Mouse (Mus musculus): ENCODE measurements around the gene Gm8909. TPM values are rescaled to one million over a fixed set of nuclear protein-coding genes. Genes with fewer than 3 reads are reported as not detected.
"Not testable (repeated sequence)": the region's sequence is repeated elsewhere in the genome, so short reads cannot be mapped to it uniquely, and the experiment has no call there.

Gene Gm8909
- polyA plus RNA-seq, 1 experiment from 2014 or later = not detected

DNA sequence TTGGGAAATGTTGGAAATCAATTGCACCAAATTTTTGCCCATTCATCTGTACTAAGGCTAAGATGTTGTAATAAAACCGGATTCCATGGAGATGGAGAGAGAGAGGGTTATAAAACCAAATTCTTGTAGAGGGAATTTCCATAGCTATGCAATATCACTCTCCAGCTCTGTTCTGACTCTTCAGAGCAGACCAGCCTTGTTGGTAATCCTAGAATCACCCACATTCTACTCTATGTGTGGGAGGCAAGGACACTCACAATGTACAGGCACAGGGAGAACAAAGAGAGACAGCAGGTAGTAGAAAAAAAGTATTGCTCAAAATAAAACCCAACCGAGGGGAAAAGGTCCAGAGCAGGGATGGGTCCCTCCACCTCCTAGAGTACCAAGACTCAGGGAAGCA is 7.8 kb upstream of the Gm8909 start:
- H3K9ac ChIP-seq (ENCODE audit: low read length); DNase-seq (ENCODE audit: low spot score); H3K9me3 ChIP-seq (ENCODE audit: control insufficient read depth, low read length); H3K27ac ChIP-seq (replicated peaks; ENCODE audit: low read depth, low read length); H3K27me3 ChIP-seq (ENCODE audit: control insufficient read depth, insufficient read depth, low read length); H3K4me1 ChIP-seq (ENCODE audit: control insufficient read depth, insufficient read depth, low read length); H3K4me3 ChIP-seq (ENCODE audit: low read depth, low read length); ATAC-seq (ENCODE audit: insufficient number of reproducible peaks, low FRiP score, low TSS enrichment, low read depth); H3K4me2 ChIP-seq (ENCODE audit: low read depth, severe bottlenecking); H3K36me3 ChIP-seq (ENCODE audit: control insufficient read depth, insufficient read depth, low read length): not testable (repeated sequence)
- no CpG with 5 or more reads among the region's 2 CpGs for WGBS

DNA sequence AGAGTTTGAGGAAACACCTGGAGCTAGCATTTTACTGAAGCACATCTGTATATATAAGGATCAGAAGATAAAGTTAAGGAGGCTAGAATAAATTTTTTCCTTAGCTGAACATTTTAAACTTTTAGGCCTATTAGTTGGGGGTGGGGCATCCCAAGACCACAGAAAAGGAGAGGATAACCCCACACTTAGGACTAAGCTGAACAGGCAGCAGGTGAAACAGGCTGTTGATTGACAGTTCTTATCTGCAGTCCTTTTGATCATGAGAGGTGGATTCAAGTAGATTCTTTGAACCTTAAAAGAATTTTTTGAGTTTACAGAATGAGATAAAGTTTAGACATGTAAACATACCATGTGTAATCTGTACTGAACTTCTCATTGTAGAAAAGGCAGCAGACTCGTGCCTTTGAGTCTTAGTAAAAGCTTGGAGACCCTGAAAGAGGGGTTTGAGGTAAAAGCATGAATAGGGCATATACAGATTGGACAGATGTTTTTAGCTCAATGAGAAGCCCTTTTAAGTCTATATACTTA is 2.0 kb upstream of the Gm8909 start:
- 58% methylated on average over 1 of the region's 1 CpGs for WGBS
- Histone ChIP-seq H3K4me3 (ENCODE audit: low read depth, low read length) (no peak overlapping the region), H3K9me3 (ENCODE audit: control insufficient read depth, low read length) (no peaks in the 10 kb centered on the region), H3K27me3 (ENCODE audit: control insufficient read depth, insufficient read depth, low read length) (peaks cover 35% of the 10 kb centered on the region), H3K36me3 (ENCODE audit: control insufficient read depth, insufficient read depth, low read length) (no peaks in the 10 kb centered on the region), H3K9ac (ENCODE audit: low read length) (no peak overlapping the region), H3K27ac (replicated peaks; ENCODE audit: low read depth, low read length) (no peak overlapping the region), H3K4me1 (ENCODE audit: control insufficient read depth, insufficient read depth, low read length) (no peaks in the 10 kb centered on the region), H3K4me2 (ENCODE audit: low read depth, severe bottlenecking) (no peak overlapping the region)
- ATAC-seq (ENCODE audit: insufficient number of reproducible peaks, low FRiP score, low TSS enrichment, low read depth) (no peak), DNase-seq (ENCODE audit: low spot score) (no peak)

DNA sequence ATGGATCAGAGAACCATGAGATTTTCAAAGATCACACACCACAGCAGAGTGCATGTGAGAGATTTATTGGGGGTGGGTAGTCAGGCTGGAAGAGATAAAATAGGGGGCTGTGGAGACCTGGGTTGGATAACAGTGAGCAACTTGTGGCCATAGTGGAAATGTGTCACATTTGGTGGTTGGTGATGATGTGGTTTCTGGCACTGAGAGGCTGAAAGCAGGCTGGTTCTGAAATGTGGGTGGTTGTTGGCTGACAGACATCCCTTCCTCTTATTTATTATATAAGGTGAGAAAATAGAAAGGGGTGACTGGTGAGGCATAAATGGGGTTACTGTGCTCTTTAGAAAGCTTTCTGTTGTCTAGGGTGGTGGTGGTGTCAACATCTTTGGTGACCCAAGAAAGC is 1.4 kb upstream of the Gm8909 start:
- ATAC-seq (ENCODE audit: insufficient number of reproducible peaks, low FRiP score, low TSS enrichment, low read depth) = no peak
- Histone ChIP-seq H3K4me3 (ENCODE audit: low read depth, low read length) (no peak overlapping the region), H3K27me3 (ENCODE audit: control insufficient read depth, insufficient read depth, low read length) (peaks cover 41% of the 10 kb centered on the region), H3K9me3 (ENCODE audit: control insufficient read depth, low read length) (no peaks in the 10 kb centered on the region), H3K4me2 (ENCODE audit: low read depth, severe bottlenecking) (no peak overlapping the region), H3K4me1 (ENCODE audit: control insufficient read depth, insufficient read depth, low read length) (no peaks in the 10 kb centered on the region), H3K36me3 (ENCODE audit: control insufficient read depth, insufficient read depth, low read length) (no peaks in the 10 kb centered on the region), H3K9ac (ENCODE audit: low read length) (no peak overlapping the region), H3K27ac (replicated peaks; ENCODE audit: low read depth, low read length) (no peak overlapping the region)
- DNase-seq (ENCODE audit: low spot score) = no peak

DNA sequence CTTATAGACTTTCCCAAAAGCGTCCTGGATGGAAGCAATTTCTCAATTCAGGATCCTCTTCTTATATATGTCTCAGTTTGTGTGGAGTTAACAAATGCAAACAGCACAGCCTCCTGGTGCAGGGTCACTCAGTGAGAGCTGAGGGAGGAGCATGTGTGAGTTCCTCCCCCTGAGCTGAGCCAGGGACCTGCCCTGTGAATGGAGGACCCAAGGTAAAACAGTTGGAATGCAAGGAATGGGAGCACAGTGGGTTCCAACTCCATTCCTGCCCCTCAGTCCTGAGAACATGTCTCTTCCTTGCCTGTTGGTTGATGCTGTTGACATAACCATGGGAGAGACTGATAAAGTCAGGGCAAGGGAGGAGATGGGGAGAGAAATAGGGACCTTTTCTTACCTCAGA is 757 bp upstream of the Gm8909 start:
- DNase-seq (ENCODE audit: low spot score); H3K9me3 ChIP-seq (ENCODE audit: control insufficient read depth, low read length); H3K36me3 ChIP-seq (ENCODE audit: control insufficient read depth, insufficient read depth, low read length); H3K4me2 ChIP-seq (ENCODE audit: low read depth, severe bottlenecking); H3K4me3 ChIP-seq (ENCODE audit: low read depth, low read length); H3K27ac ChIP-seq (replicated peaks; ENCODE audit: low read depth, low read length); H3K9ac ChIP-seq (ENCODE audit: low read length); ATAC-seq (ENCODE audit: insufficient number of reproducible peaks, low FRiP score, low TSS enrichment, low read depth); H3K4me1 ChIP-seq (ENCODE audit: control insufficient read depth, insufficient read depth, low read length): not testable (repeated sequence)
- peaks cover 45% of the 10 kb centered on the region for H3K27me3 ChIP-seq (ENCODE audit: control insufficient read depth, insufficient read depth, low read length)
- WGBS = no CpG with 5 or more reads among the region's 1 CpGs

DNA sequence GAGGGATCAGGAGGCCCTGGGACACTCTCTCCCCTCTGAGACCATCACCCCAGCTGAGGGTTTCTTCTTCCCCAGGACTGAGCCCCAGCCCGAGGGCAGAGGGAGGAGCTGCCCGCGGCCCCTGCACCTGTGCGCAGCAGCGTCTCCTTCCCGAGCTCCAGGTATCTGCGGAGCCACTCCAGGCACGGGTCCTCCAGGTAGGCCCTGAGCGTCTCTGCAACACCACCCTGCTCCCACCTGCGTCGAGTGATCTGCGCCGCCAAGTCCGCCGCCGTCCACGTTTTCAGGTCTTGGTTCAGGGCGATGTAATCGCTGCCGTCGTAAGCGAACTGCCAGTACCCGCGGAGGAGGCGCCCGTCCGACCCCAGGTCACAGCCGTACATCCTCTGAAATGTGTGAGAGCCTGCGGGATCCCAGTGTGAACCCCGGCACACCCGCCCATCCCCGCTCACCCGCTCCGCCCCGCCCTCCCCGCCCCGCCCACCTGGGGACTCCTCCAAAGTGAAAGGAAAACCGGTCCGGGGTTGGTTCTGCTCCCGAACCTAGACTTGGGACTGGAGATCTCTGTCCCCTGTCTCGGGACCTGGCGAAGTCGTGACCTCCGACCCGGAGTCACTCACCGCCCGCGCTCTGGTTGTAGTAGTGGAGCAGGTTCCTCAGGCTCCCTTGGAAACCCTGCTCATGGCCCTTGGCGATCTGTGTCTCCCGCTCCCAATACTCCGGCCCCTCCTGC is 865 bp downstream of the Gm8909 start:
- Histone ChIP-seq H3K36me3 (ENCODE audit: control insufficient read depth, insufficient read depth, low read length) (no peaks in the 10 kb centered on the region), H3K9me3 (ENCODE audit: control insufficient read depth, low read length) (no peaks in the 10 kb centered on the region), H3K27ac (replicated peaks; ENCODE audit: low read depth, low read length) (no peak overlapping the region), H3K9ac (ENCODE audit: low read length) (no peak overlapping the region), H3K4me1 (ENCODE audit: control insufficient read depth, insufficient read depth, low read length) (no peaks in the 10 kb centered on the region), H3K4me2 (ENCODE audit: low read depth, severe bottlenecking) (peak overlapping the region; percentile 29), H3K27me3 (ENCODE audit: control insufficient read depth, insufficient read depth, low read length) (peaks cover 49% of the 10 kb centered on the region), H3K4me3 (ENCODE audit: low read depth, low read length) (peak overlapping the region; percentile 14)
- no peak for ATAC-seq (ENCODE audit: insufficient number of reproducible peaks, low FRiP score, low TSS enrichment, low read depth)
- no peak for DNase-seq (ENCODE audit: low spot score)
- 2% methylated on average over 47 of the region's 51 CpGs for whole genome bisulfite sequencing

DNA sequence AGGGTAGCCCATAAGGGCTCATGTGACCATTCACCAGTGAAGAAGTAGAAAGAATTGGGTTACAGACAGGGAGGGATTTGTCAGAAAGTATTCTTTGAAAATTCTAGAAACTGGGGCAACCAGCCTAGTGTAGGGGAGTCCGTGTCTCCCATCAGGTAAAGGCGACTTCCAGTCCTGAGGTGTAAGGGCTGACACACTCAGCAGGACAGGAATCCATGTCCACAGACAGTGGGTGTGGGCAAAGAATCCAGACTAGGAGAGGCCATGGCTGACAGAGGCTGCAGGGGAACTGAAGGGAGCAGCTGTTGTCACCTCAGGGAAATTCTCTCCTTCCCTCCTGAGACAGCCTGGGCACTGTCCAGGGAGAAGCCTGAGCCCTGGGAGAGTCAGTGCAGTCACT is 1.4 kb downstream of the Gm8909 start:
- H3K4me2 ChIP-seq (ENCODE audit: low read depth, severe bottlenecking); DNase-seq (ENCODE audit: low spot score); H3K9me3 ChIP-seq (ENCODE audit: control insufficient read depth, low read length); ATAC-seq (ENCODE audit: insufficient number of reproducible peaks, low FRiP score, low TSS enrichment, low read depth); H3K27ac ChIP-seq (replicated peaks; ENCODE audit: low read depth, low read length); H3K4me3 ChIP-seq (ENCODE audit: low read depth, low read length); H3K36me3 ChIP-seq (ENCODE audit: control insufficient read depth, insufficient read depth, low read length); H3K9ac ChIP-seq (ENCODE audit: low read length); H3K4me1 ChIP-seq (ENCODE audit: control insufficient read depth, insufficient read depth, low read length): not testable (repeated sequence)
- WGBS = 16% methylated on average over 2 of the region's 2 CpGs
- H3K27me3 ChIP-seq (ENCODE audit: control insufficient read depth, insufficient read depth, low read length) = peaks cover 55% of the 10 kb centered on the region

DNA sequence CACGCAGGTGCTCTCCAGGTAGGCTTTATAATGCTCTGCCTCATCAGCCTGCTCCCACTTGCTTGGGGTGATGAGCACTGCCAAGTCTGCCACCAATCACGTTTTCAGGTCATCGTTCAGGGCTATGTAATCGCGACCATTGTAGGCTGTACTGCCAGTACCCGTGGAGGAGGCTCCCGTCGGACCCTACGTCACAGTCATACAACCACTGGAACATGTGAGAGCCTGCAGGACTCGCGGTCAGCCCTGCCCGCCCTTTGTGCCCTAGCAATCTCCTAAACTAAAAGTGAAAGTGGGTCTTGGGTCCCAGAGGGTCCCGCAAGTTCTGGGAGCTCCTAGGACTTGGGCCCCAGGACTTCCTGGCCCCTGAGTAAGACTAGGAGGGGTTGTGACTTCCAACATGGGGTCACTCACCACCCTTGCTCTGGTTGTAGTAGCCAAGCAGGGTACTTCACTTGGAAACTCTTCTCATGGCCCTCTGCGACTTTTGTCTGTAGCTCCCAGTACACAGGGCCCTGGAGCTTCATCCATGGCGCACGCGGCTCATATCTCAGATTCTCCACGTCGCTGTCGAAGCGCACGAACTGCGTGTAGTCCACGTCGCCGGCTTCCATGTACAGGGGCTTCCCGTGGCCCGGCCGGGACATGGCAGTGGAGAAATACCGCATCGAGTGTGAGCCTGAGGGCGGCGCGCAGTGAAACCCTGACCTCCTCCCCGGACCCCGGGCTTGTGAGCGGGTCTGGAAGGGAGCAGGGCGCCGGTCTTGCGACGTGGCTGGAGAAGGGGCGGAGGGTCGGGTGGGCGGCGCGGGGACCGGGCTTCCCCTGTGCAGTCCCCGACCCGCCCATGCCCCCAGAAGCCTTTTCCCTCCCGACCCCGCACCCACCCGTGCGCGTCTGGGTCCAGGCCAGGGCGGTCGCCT is 6.9 kb downstream of the Gm8909 start:
- Histone ChIP-seq H3K27ac (replicated peaks; ENCODE audit: low read depth, low read length) (no peak overlapping the region), H3K4me2 (ENCODE audit: low read depth, severe bottlenecking) (peak overlapping the region; percentile 31; the same call in 1 of the 2 replicates), H3K9me3 (ENCODE audit: control insufficient read depth, low read length) (no peaks in the 10 kb centered on the region), H3K9ac (ENCODE audit: low read length) (no peak overlapping the region), H3K27me3 (ENCODE audit: control insufficient read depth, insufficient read depth, low read length) (peaks cover 51% of the 10 kb centered on the region), H3K4me1 (ENCODE audit: control insufficient read depth, insufficient read depth, low read length) (no peaks in the 10 kb centered on the region), H3K36me3 (ENCODE audit: control insufficient read depth, insufficient read depth, low read length) (no peaks in the 10 kb centered on the region), H3K4me3 (ENCODE audit: low read depth, low read length) (no peak overlapping the region)
- WGBS = 3% methylated on average over 48 of the region's 56 CpGs
- ATAC-seq (ENCODE audit: insufficient number of reproducible peaks, low FRiP score, low TSS enrichment, low read depth) = no peak
- peak; percentile 41 for DNase-seq (ENCODE audit: low spot score)

DNA sequence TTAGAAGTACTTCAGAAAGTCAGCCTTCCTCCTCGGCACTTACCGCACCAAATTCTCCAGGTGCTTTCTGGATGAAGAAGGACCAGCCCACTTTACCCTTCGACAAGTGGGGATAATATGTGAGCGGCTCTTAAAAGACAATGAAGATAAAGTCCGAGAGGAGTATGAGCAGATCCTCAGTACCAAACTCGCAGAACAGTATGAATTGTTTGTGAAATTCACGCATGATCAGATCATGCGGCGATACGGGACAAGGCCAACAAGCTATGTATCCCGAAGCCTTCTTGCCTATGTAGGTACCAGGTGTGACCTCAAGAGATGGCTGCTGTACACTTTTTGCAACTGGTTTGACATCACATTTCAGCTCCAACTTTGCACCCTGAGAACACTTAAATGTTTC is 10.1 kb downstream of the Gm8909 start:
- not testable (repeated sequence) for H3K36me3 ChIP-seq (ENCODE audit: control insufficient read depth, insufficient read depth, low read length); H3K27ac ChIP-seq (replicated peaks; ENCODE audit: low read depth, low read length); H3K9me3 ChIP-seq (ENCODE audit: control insufficient read depth, low read length); H3K4me3 ChIP-seq (ENCODE audit: low read depth, low read length); H3K9ac ChIP-seq (ENCODE audit: low read length); DNase-seq (ENCODE audit: low spot score); H3K4me1 ChIP-seq (ENCODE audit: control insufficient read depth, insufficient read depth, low read length); H3K4me2 ChIP-seq (ENCODE audit: low read depth, severe bottlenecking); ATAC-seq (ENCODE audit: insufficient number of reproducible peaks, low FRiP score, low TSS enrichment, low read depth)
- 14% methylated on average over 11 of the region's 11 CpGs for WGBS
- peaks cover 43% of the 10 kb centered on the region for H3K27me3 ChIP-seq (ENCODE audit: control insufficient read depth, insufficient read depth, low read length)

Data from limb, embryonic 11.5 days (tissue).